Mouse (Mus musculus): ENCODE measurements around the gene Stxbp4. TPM values are rescaled to one million over a fixed set of nuclear protein-coding genes. Genes with fewer than 3 reads are reported as not detected.

Stxbp4 gene
- polyA plus RNA-seq, 1 experiment from 2014 or later = 39.4 TPM

- Histone ChIP-seq H3K4me1 (peaks cover 5% of the 10 kb centered on the region; the same call in 1 of the 2 replicates), H3K9ac (no peak overlapping the region), H3K36me3 (no peaks in the 10 kb centered on the region), H3K4me2 (no peak overlapping the region), H3K9me3 (no peaks in the 10 kb centered on the region), H3K27ac (no peak overlapping the region), H3K4me3 (no peak overlapping the region), H3K27me3 (no peaks in the 10 kb centered on the region)
- no peak for ATAC-seq (ENCODE audit: insufficient number of reproducible peaks, insufficient read depth, low FRiP score, low TSS enrichment, low read depth)
- 71% methylated on average over 18 of the region's 18 CpGs for WGBS
Measured at GRCm38 (mm10) chr11:90552303-90553201, 85.3 kb downstream of the Stxbp4 start.

- Histone ChIP-seq H3K4me3 (no peak overlapping the region), H3K4me2 (no peak overlapping the region), H3K4me1 (peaks cover 5% of the 10 kb centered on the region; the same call in 1 of the 2 replicates), H3K9ac (no peak overlapping the region), H3K27me3 (no peaks in the 10 kb centered on the region), H3K27ac (0 out of 2 replicates have a peak overlapping the region, but pooled peaks have one; percentile 33), H3K36me3 (peaks cover 12% of the 10 kb centered on the region), H3K9me3 (no peaks in the 10 kb centered on the region)
- WGBS = 34% methylated on average over 13 of the region's 13 CpGs
- no peak for ATAC-seq (ENCODE audit: insufficient number of reproducible peaks, insufficient read depth, low FRiP score, low TSS enrichment, low read depth)
Measured at GRCm38 (mm10) chr11:90548560-90548959, 89.3 kb downstream of the Stxbp4 start.

- Histone ChIP-seq H3K4me2 (no peak overlapping the region), H3K27ac (no peak overlapping the region), H3K4me1 (no peaks in the 10 kb centered on the region), H3K4me3 (no peak overlapping the region), H3K9me3 (no peaks in the 10 kb centered on the region), H3K36me3 (peaks cover 32% of the 10 kb centered on the region), H3K27me3 (no peaks in the 10 kb centered on the region), H3K9ac (no peak overlapping the region)
- no peak for ATAC-seq (ENCODE audit: insufficient number of reproducible peaks, insufficient read depth, low FRiP score, low TSS enrichment, low read depth)
- 95% methylated on average over 7 of the region's 7 CpGs for WGBS
Measured at GRCm38 (mm10) chr11:90538636-90539263, 99.1 kb downstream of the Stxbp4 start.

- Histone ChIP-seq H3K9ac (no peak overlapping the region), H3K27ac (no peak overlapping the region), H3K4me2 (no peak overlapping the region), H3K4me3 (no peak overlapping the region), H3K9me3 (peaks cover 5% of the 10 kb centered on the region), H3K36me3 (peaks cover 31% of the 10 kb centered on the region), H3K4me1 (no peaks in the 10 kb centered on the region), H3K27me3 (no peaks in the 10 kb centered on the region)
- ATAC-seq (ENCODE audit: insufficient number of reproducible peaks, insufficient read depth, low FRiP score, low TSS enrichment, low read depth) = no peak
- 82% methylated on average over 2 of the region's 2 CpGs for WGBS
Measured at GRCm38 (mm10) chr11:90525311-90525710, 112.6 kb downstream of the Stxbp4 start.

- no peak for ATAC-seq (ENCODE audit: insufficient number of reproducible peaks, insufficient read depth, low FRiP score, low TSS enrichment, low read depth)
- 61% methylated on average over 8 of the region's 8 CpGs for WGBS
Measured at GRCm38 (mm10) chr11:90521040-90521439, 116.8 kb downstream of the Stxbp4 start.

GRCm38 (mm10) chr11:90517750-90518149 lies 120.1 kb downstream of the Stxbp4 start:
- Histone ChIP-seq H3K4me2 (no peak overlapping the region), H3K9ac (no peak overlapping the region), H3K4me3 (no peak overlapping the region), H3K27ac (no peak overlapping the region), H3K4me1 (no peaks in the 10 kb centered on the region), H3K9me3 (no peaks in the 10 kb centered on the region), H3K27me3 (no peaks in the 10 kb centered on the region), H3K36me3 (peaks cover 27% of the 10 kb centered on the region)
- ATAC-seq (ENCODE audit: insufficient number of reproducible peaks, insufficient read depth, low FRiP score, low TSS enrichment, low read depth) = no peak
- 75% methylated on average over 1 of the region's 1 CpGs for WGBS

More at GRCm38 (mm10) chr11:90521040-90521439, 116.8 kb downstream of the Stxbp4 start:
- Histone ChIP-seq H3K9ac (no peak overlapping the region), H3K27me3 (no peaks in the 10 kb centered on the region), H3K27ac (no peak overlapping the region), H3K9me3 (no peaks in the 10 kb centered on the region), H3K36me3 (peaks cover 27% of the 10 kb centered on the region), H3K4me3 (no peak overlapping the region), H3K4me2 (no peak overlapping the region), H3K4me1 (no peaks in the 10 kb centered on the region)

- Histone ChIP-seq H3K27ac (no peak overlapping the region), H3K27me3 (no peaks in the 10 kb centered on the region), H3K9ac (no peak overlapping the region), H3K9me3 (no peaks in the 10 kb centered on the region), H3K4me3 (no peak overlapping the region), H3K4me1 (no peaks in the 10 kb centered on the region), H3K4me2 (no peak overlapping the region), H3K36me3 (peaks cover 11% of the 10 kb centered on the region)
- no peak for ATAC-seq (ENCODE audit: insufficient number of reproducible peaks, insufficient read depth, low FRiP score, low TSS enrichment, low read depth)
- 77% methylated on average over 5 of the region's 5 CpGs for WGBS
Measured at GRCm38 (mm10) chr11:90512538-90513219, 125.2 kb downstream of the Stxbp4 start.

GRCm38 (mm10) chr11:90501846-90502245 lies 136.0 kb downstream of the Stxbp4 start:
- 78% methylated on average over 4 of the region's 4 CpGs for WGBS

GRCm38 (mm10) chr11:90499918-90500317 lies 138.0 kb downstream of the Stxbp4 start:
- 93% methylated on average over 6 of the region's 6 CpGs for WGBS
- no peak for ATAC-seq (ENCODE audit: insufficient number of reproducible peaks, insufficient read depth, low FRiP score, low TSS enrichment, low read depth)
- no peaks in the 10 kb centered on the region for H3K9me3 ChIP-seq
- H3K9ac ChIP-seq = no peak overlapping the region
- H3K4me1 ChIP-seq = peaks cover 7% of the 10 kb centered on the region
- no peak overlapping the region for H3K4me2 ChIP-seq
- H3K27ac ChIP-seq = no peak overlapping the region
- no peaks in the 10 kb centered on the region for H3K27me3 ChIP-seq
- H3K4me3 ChIP-seq = no peak overlapping the region
- H3K36me3 ChIP-seq = peaks cover 10% of the 10 kb centered on the region

More at GRCm38 (mm10) chr11:90501846-90502245, 136.0 kb downstream of the Stxbp4 start:
- H3K4me1 ChIP-seq = 0 out of 2 replicates have a peak, but pooled peaks cover 3% of the 10 kb centered on the region
- no peak overlapping the region for H3K9ac ChIP-seq
- H3K4me3 ChIP-seq = no peak overlapping the region
- no peak for ATAC-seq (ENCODE audit: insufficient number of reproducible peaks, insufficient read depth, low FRiP score, low TSS enrichment, low read depth)
- no peaks in the 10 kb centered on the region for H3K9me3 ChIP-seq
- peaks cover 9% of the 10 kb centered on the region for H3K36me3 ChIP-seq
- no peak overlapping the region for H3K4me2 ChIP-seq
- H3K27ac ChIP-seq = no peak overlapping the region
- H3K27me3 ChIP-seq = no peaks in the 10 kb centered on the region

- Histone ChIP-seq H3K4me3 (no peak overlapping the region), H3K27ac (no peak overlapping the region), H3K9me3 (no peaks in the 10 kb centered on the region), H3K27me3 (no peaks in the 10 kb centered on the region), H3K9ac (no peak overlapping the region), H3K36me3 (peaks cover 15% of the 10 kb centered on the region), H3K4me2 (no peak overlapping the region), H3K4me1 (peaks cover 18% of the 10 kb centered on the region)
- no peak for ATAC-seq (ENCODE audit: insufficient number of reproducible peaks, insufficient read depth, low FRiP score, low TSS enrichment, low read depth)
- WGBS = 53% methylated on average over 5 of the region's 5 CpGs
Measured at GRCm38 (mm10) chr11:90498461-90498860, 139.4 kb downstream of the Stxbp4 start.

GRCm38 (mm10) chr11:90494981-90495380 lies 142.9 kb downstream of the Stxbp4 start:
- no peaks in the 10 kb centered on the region for H3K9me3 ChIP-seq
- no peak overlapping the region for H3K4me2 ChIP-seq
- H3K9ac ChIP-seq = no peak overlapping the region
- peaks cover 30% of the 10 kb centered on the region for H3K36me3 ChIP-seq
- H3K27ac ChIP-seq = peak overlapping the region; percentile 48; the same call in 1 of the 2 replicates
- peaks cover 18% of the 10 kb centered on the region for H3K4me1 ChIP-seq
- no peak for ATAC-seq (ENCODE audit: insufficient number of reproducible peaks, insufficient read depth, low FRiP score, low TSS enrichment, low read depth)
- no peaks in the 10 kb centered on the region for H3K27me3 ChIP-seq
- WGBS = 41% methylated on average over 1 of the region's 1 CpGs
- no peak overlapping the region for H3K4me3 ChIP-seq

Data from embryonic facial prominence, embryonic 13.5 days (tissue).